Mouse (Mus musculus): Measurements from ENCODE around the gene Nectin3.

GRCm38 (mm10) chr16:46383344-46383743 lies 115.0 kb downstream of the Nectin3 start:
- TF ChIP-seq POLR2A (IDR thresholded peaks at IDR 0.05; ENCODE audit: borderline replicate concordance, control insufficient read depth, low read depth, low read length) = no peak
- no peak for TF ChIP-seq CTCF (IDR thresholded peaks at IDR 0.05; ENCODE audit: control insufficient read depth, insufficient read depth, low read length)

Measured in bone marrow, adult 2 months (tissue).